Mouse (Mus musculus) embryonic facial prominence, embryonic 13.5 days (tissue): ENCODE data around the gene Ciao2b. TPM values are rescaled to one million over a fixed set of nuclear protein-coding genes. Genes with fewer than 3 reads are reported as not detected.

Source experiments
- ATAC-seq: fragments of 200-750 bp; cut with Nextera tagmentation; 2 replicates; pipeline ENCODE4 v1.8.0; 2017; ENCODE audit warnings: low read depth; ENCODE audit not compliant: insufficient number of reproducible peaks, insufficient read depth, low FRiP score, low TSS enrichment
- H3K27ac ChIP-seq: fragments of 300-500 bp; sonication (generic); 2 replicates; pipeline ENCODE4 v1.5.1; 2015; ENCODE audit warnings: moderate library complexity, mild to moderate bottlenecking, inconsistent platforms
- H3K27me3 ChIP-seq: fragments of 300-500 bp; sonication (generic); 2 replicates; pipeline ENCODE4 v1.6.1; 2015; ENCODE audit warnings: mild to moderate bottlenecking, inconsistent platforms
- H3K36me3 ChIP-seq: fragments of 300-500 bp; sonication (generic); 2 replicates; pipeline ENCODE4 v1.6.1; 2015; ENCODE audit warnings: mild to moderate bottlenecking, inconsistent platforms
- H3K4me1 ChIP-seq: fragments of 300-500 bp; sonication (generic); 2 replicates; pipeline ENCODE4 v1.6.1; 2015; ENCODE audit warnings: inconsistent platforms
- H3K4me2 ChIP-seq: fragments of 300-500 bp; sonication (generic); 2 replicates; pipeline ENCODE4 v1.6.1; 2015; ENCODE audit warnings: moderate library complexity, mild to moderate bottlenecking, inconsistent platforms
- H3K4me3 ChIP-seq: fragments of 300-500 bp; sonication (generic); 2 replicates; pipeline ENCODE4 v1.5.1; 2015; ENCODE audit warnings: mild to moderate bottlenecking, inconsistent platforms
- H3K9ac ChIP-seq: fragments of 300-500 bp; sonication (generic); 2 replicates; pipeline ENCODE4 v1.6.1; 2015; ENCODE audit warnings: mild to moderate bottlenecking, inconsistent platforms
- H3K9me3 ChIP-seq: fragments of 300-500 bp; sonication (generic); 2 replicates; pipeline ENCODE4 v1.6.1; 2016; ENCODE audit warnings: inconsistent platforms
- WGBS: fragments of 180-500 bp; shearing (Covaris S2); methylation state at CpG from one replicate; pipeline ENCODE4 v1.1.7; 2015; ENCODE audit warnings: mixed read lengths; 5-methylcytosine and 5-hydroxymethylcytosine counted together
- polyA plus RNA-seq: library from polyadenylated mRNA; unstranded; fragments of >200 nt; fragmentation: Nextera tagmentation; extraction: Ambion mirVana; gene quantifications from 2 replicates; pipeline ENCODE4 v1.2.1, GENCODE M21; 2015

The Ciao2b gene
- polyA plus RNA-seq, 1 experiment from 2014 or later, result 83.5 TPM

- H3K9ac ChIP-seq, result no peak overlapping the region
- H3K4me2 ChIP-seq, result no peak overlapping the region
- H3K4me3 ChIP-seq, result no peak overlapping the region
- peaks cover 11% of the 10 kb centered on the region for H3K4me1 ChIP-seq
- H3K27ac ChIP-seq, result no peak overlapping the region
- no peaks in the 10 kb centered on the region for H3K9me3 ChIP-seq
- WGBS, result 83% methylated on average over 21 of the region's 21 CpGs
- no peak for ATAC-seq
- no peaks in the 10 kb centered on the region for H3K27me3 ChIP-seq
- peaks cover 32% of the 10 kb centered on the region for H3K36me3 ChIP-seq
These were observed 45.8 kb downstream of the Ciao2b start for GRCm38 (mm10) chr8:104595773-104596536.

DNA sequence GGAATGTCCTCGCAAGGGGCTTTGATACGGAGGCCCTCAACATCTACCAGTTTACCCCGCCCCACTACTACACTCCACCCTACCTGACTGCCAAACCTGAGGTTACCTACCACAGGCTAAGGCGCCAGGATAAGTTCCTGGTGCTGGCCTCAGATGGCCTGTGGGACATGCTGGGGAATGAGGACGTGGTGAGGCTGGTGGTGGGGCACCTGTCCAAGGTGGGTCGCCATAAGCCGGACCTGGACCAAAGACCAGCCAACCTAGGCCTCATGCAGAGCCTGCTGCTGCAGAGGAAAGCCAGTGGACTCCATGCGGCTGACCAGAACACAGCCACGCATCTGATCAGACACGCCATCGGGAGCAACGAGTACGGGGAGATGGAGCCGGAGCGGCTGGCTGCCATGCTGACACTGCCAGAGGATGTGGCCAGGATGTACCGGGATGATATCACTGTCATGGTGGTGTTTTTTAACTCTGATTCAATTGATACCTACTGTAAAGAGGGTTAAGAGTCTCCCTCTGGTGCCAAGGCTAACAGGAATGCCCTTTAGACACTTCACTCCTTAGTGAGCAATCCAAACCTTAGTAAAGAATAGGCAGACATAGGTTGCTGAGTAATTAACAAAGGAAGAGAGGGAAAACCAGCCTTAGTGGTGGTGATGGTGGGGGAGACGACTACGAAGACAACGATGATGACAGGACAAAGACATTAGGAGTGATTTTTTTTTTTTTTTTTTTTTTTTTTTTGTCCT is 47.0 kb downstream of the Ciao2b start:
- no peaks in the 10 kb centered on the region for H3K9me3 ChIP-seq
- no peak overlapping the region for H3K4me2 ChIP-seq
- peaks cover 11% of the 10 kb centered on the region for H3K4me1 ChIP-seq
- no peak overlapping the region for H3K27ac ChIP-seq
- H3K36me3 ChIP-seq, result peaks cover 32% of the 10 kb centered on the region
- 95% methylated on average over 19 of the region's 19 CpGs for WGBS
- no peak overlapping the region for H3K9ac ChIP-seq
- no peak for ATAC-seq
- no peak overlapping the region for H3K4me3 ChIP-seq
- H3K27me3 ChIP-seq, result no peaks in the 10 kb centered on the region

DNA sequence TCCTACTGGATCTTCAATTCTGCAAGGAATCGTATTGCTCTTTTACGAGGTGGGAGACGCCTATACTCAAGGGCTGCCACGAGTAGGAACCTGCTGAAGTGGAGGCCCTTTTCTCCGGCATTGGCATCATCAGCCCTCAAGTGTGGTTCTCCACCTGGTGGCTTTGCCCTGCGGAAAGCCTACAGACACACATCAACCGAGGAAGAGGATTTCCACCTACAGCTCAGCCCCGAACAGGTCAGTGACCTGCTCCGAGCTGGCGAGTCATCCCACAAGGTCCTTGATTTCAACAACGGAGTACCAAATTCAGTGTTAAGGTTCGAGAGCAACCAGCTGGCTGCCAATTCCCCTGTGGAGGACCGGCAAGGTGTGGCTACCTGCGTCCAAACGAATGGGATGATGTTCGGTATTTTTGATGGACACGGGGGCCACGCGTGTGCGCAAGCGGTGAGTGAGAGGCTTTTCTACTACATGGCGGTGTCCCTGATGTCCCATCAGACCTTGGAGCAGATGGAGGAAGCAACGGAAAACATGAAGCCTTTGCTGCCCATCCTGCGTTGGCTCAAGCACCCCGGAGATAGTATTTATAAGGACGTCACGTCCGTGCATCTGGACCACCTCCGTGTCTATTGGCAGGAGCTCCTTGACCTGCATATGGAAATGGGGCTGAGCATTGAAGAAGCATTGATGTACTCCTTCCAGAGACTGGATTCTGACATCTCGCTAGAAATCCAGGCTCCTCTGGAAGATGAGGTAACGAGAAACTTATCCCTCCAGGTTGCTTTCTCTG is 48.0 kb downstream of the Ciao2b start:
- ATAC-seq, result no peak
- no peaks in the 10 kb centered on the region for H3K27me3 ChIP-seq
- no peak overlapping the region for H3K27ac ChIP-seq

DNA sequence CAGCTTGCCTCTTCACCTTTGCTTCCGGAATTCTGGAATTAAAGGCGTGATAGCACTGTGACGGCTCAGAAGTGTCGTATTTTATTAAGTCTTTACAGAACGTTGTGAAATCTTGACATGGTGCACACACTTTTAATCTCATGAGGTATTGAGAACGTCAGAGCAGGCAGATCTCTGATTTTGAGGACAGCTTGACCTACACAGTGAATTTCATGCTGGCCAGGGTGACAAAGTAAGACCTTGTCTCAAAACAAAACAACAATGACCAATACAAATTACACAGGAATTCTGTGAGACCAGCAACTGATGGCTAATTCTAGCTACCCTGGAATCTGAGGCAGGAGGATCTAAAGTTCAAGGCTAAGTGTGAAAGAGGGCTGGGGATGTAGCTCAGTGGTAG is 49.2 kb downstream of the Ciao2b start:
- H3K36me3 ChIP-seq, result peaks cover 32% of the 10 kb centered on the region
- ATAC-seq, result no peak
- peaks cover 11% of the 10 kb centered on the region for H3K4me1 ChIP-seq
- no peak overlapping the region for H3K9ac ChIP-seq
- peak overlapping the region; percentile 89 for H3K4me2 ChIP-seq
- no peaks in the 10 kb centered on the region for H3K9me3 ChIP-seq
- no peaks in the 10 kb centered on the region for H3K27me3 ChIP-seq
- H3K27ac ChIP-seq, result no peak overlapping the region
- WGBS, result 68% methylated on average over 6 of the region's 6 CpGs
- no peak overlapping the region for H3K4me3 ChIP-seq

More for the DNA sequence above, 48.0 kb downstream of the Ciao2b start:
- Histone ChIP-seq H3K4me3 (no peak overlapping the region), H3K4me2 (no peak overlapping the region), H3K36me3 (peaks cover 32% of the 10 kb centered on the region), H3K9ac (no peak overlapping the region), H3K9me3 (no peaks in the 10 kb centered on the region), H3K4me1 (peaks cover 11% of the 10 kb centered on the region)
- 94% methylated on average over 31 of the region's 31 CpGs for WGBS

DNA sequence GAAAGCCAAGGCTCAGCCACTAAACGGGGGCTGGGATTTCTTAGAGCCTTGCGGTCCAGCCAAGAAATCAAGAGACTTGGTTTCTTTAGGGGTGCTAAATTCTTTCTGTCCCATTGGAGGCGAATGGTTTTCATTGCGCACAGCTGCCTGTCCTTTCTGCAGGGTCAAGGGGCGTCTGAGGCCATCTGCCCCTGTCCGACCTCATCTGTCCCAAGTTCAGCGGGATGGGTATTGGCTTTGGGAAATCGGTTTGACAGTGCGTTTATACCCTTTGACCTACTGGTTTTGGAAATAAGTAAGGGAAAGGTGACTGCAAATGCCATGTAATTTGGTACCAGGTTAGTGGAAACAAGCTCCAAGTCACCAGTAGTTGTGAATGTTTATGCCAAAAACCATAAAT is 49.9 kb downstream of the Ciao2b start:
- H3K27ac ChIP-seq, result peak overlapping the region; percentile 89
- WGBS, result 2% methylated on average over 9 of the region's 9 CpGs
- H3K9ac ChIP-seq, result peak overlapping the region; percentile 81
- H3K36me3 ChIP-seq, result peaks cover 32% of the 10 kb centered on the region
- H3K4me1 ChIP-seq, result peaks cover 11% of the 10 kb centered on the region
- ATAC-seq, result no peak
- H3K4me3 ChIP-seq, result peak overlapping the region; percentile 67
- peak overlapping the region; percentile 89 for H3K4me2 ChIP-seq
- H3K27me3 ChIP-seq, result no peaks in the 10 kb centered on the region
- H3K9me3 ChIP-seq, result no peaks in the 10 kb centered on the region

- peak within 1 kb of the TSS; percentile 67 for H3K4me3 ChIP-seq
- H3K9ac ChIP-seq, result peak within 1 kb of the TSS; percentile 81
- ATAC-seq, result peak; percentile 96
- H3K4me2 ChIP-seq, result peak within 1 kb of the TSS; percentile 89
- under 1% methylated on average over 44 of the region's 44 CpGs for whole genome bisulfite sequencing
- no peaks in the 10 kb centered on the region for H3K9me3 ChIP-seq
- H3K27ac ChIP-seq, result peak within 1 kb of the TSS; percentile 89
- no peaks in the 10 kb centered on the region for H3K27me3 ChIP-seq
- peaks cover 27% of the 10 kb centered on the region for H3K36me3 ChIP-seq
- H3K4me1 ChIP-seq, result peaks cover 11% of the 10 kb centered on the region
These were observed 50.5 kb downstream of the Ciao2b start, which contains the start of gene Pdp2 for GRCm38 (mm10) chr8:104591133-104591834. Gene Pdp2, plus strand, starts transcription at chr8:104591451.

GRCm38 (mm10) chr8:104590284-104590683 is 51.5 kb downstream of the Ciao2b start:
- Histone ChIP-seq H3K4me2 (no peak overlapping the region), H3K27ac (0 out of 2 replicates have a peak overlapping the region, but pooled peaks have one; percentile 16), H3K9ac (no peak overlapping the region), H3K4me3 (no peak overlapping the region), H3K9me3 (no peaks in the 10 kb centered on the region), H3K4me1 (peaks cover 11% of the 10 kb centered on the region), H3K36me3 (peaks cover 18% of the 10 kb centered on the region), H3K27me3 (no peaks in the 10 kb centered on the region)
- no peak for ATAC-seq
- 93% methylated on average over 3 of the region's 3 CpGs for WGBS

Other genes starting within 250 kb of the Ciao2b start
- 3.6 and 3.7 TPM in 2 replicates for gene Cmtm4, start 246.2 kb downstream of the Ciao2b start, polyA plus RNA-seq
- 73.0 and 74.8 TPM in 2 replicates for gene Dync1li2, start 198.9 kb downstream of the Ciao2b start, polyA plus RNA-seq
- gene Terb1, start 132.1 kb downstream of the Ciao2b start, polyA plus RNA-seq, result 0.39 and 0.51 TPM in 2 replicates
- 111 TPM in 2 replicates for gene Nae1, start 107.3 kb downstream of the Ciao2b start, polyA plus RNA-seq
- gene Car7, start 107.3 kb downstream of the Ciao2b start, polyA plus RNA-seq, result 1.7 and 1.8 TPM in 2 replicates
- gene Pdp2, start 50.5 kb downstream of the Ciao2b start, polyA plus RNA-seq, result 11.0 and 11.7 TPM in 2 replicates
- gene Cdh16, start 17.6 kb downstream of the Ciao2b start, polyA plus RNA-seq, result not detected in 2 replicates
- 3.4 and 6.1 TPM in 2 replicates for gene Rrad, start 10.6 kb downstream of the Ciao2b start, polyA plus RNA-seq
- 0.91 TPM in 1 of 2 replicates, not detected in the other for gene Ces2a, start 92.0 kb upstream of the Ciao2b start, polyA plus RNA-seq
- 0.22 and 0.31 TPM in 2 replicates for gene Ces2b, start 189.6 kb upstream of the Ciao2b start, polyA plus RNA-seq
- 0.59 TPM in 1 of 2 replicates, not detected in the other for gene Ces2c, start 205.1 kb upstream of the Ciao2b start, polyA plus RNA-seq